Mouse (Mus musculus): ENCODE measurements around the gene Dhx9. TPM values are rescaled to one million over a fixed set of nuclear protein-coding genes. Genes with fewer than 3 reads are reported as not detected.
"Not testable (repeated sequence)": the region's sequence is repeated elsewhere in the genome, so short reads cannot be mapped to it uniquely, and the experiment has no call there.

Dhx9 gene
- polyA plus RNA-seq, 1 experiment, result 1.9 TPM

- Histone ChIP-seq H3K4me3 (replicated peaks) (no peak overlapping the region), H3K9me3 (ENCODE audit: control insufficient read depth, low read length) (no peaks in the 10 kb centered on the region), H3K36me3 (ENCODE audit: control insufficient read depth) (peaks cover 10% of the 10 kb centered on the region), H3K4me1 (ENCODE audit: control insufficient read depth) (peaks cover 35% of the 10 kb centered on the region), H3K27me3 (ENCODE audit: control insufficient read depth) (no peaks in the 10 kb centered on the region)
- no peak for TF ChIP-seq TAL1 (IDR thresholded peaks at IDR 0.05; ENCODE audit: low read length)
- no peak for TF ChIP-seq GATA1 (IDR thresholded peaks at IDR 0.05; ENCODE audit: low read length)
Observed at GRCm38 (mm10) chr1:153489540-153489939, 2.1 kb upstream of the Dhx9 start.

DNA sequence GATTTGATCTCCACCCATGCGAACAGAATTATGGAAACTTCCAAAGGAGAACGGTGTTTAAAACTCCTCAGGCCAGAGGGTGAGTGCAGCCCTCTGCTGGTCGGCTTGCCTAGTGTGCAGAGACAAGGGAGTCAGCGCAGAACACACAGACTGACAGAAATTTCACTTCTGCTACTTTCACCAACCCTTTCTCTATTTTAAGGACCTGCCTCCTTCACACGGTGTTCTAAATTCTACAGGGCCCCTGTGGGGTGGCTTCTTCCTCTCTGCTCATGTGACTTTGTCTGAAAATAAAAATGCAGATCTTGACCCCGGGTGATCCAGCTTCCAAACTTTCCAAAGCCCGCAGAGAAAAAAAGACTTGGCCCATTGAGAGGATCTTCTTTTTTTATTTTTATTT is 1.7 kb upstream of the Dhx9 start:
- TF ChIP-seq TAL1 (IDR thresholded peaks at IDR 0.05; ENCODE audit: low read length), result no peak
- TF ChIP-seq GATA1 (IDR thresholded peaks at IDR 0.05; ENCODE audit: low read length), result no peak

GRCm38 (mm10) chr1:153486767-153487499 is 527 bp downstream of the Dhx9 start:
- TF ChIP-seq GATA1 (IDR thresholded peaks at IDR 0.05; ENCODE audit: low read length) (no peak), TAL1 (IDR thresholded peaks at IDR 0.05; ENCODE audit: low read length) (no peak)
- H3K27me3 ChIP-seq (ENCODE audit: control insufficient read depth), result no peaks in the 10 kb centered on the region
- no peaks in the 10 kb centered on the region for H3K9me3 ChIP-seq (ENCODE audit: control insufficient read depth, low read length)
- H3K4me1 ChIP-seq (ENCODE audit: control insufficient read depth), result peaks cover 41% of the 10 kb centered on the region
- H3K36me3 ChIP-seq (ENCODE audit: control insufficient read depth), result peaks cover 36% of the 10 kb centered on the region
- peak overlapping the region; percentile 99 for H3K4me3 ChIP-seq (replicated peaks)

More for the DNA sequence above, 1.7 kb upstream of the Dhx9 start:
- Histone ChIP-seq H3K27me3 (ENCODE audit: control insufficient read depth) (no peaks in the 10 kb centered on the region), H3K4me1 (ENCODE audit: control insufficient read depth) (peaks cover 38% of the 10 kb centered on the region), H3K36me3 (ENCODE audit: control insufficient read depth) (peaks cover 14% of the 10 kb centered on the region), H3K9me3 (ENCODE audit: control insufficient read depth, low read length) (no peaks in the 10 kb centered on the region), H3K4me3 (replicated peaks) (no peak overlapping the region)

GRCm38 (mm10) chr1:153486120-153486519 is 1.3 kb downstream of the Dhx9 start:
- H3K4me1 ChIP-seq (ENCODE audit: control insufficient read depth), result peaks cover 41% of the 10 kb centered on the region
- peak overlapping the region; percentile 99 for H3K4me3 ChIP-seq (replicated peaks)
- H3K9me3 ChIP-seq (ENCODE audit: control insufficient read depth, low read length); H3K27me3 ChIP-seq (ENCODE audit: control insufficient read depth): not testable (repeated sequence)
- H3K36me3 ChIP-seq (ENCODE audit: control insufficient read depth), result peaks cover 44% of the 10 kb centered on the region

DNA sequence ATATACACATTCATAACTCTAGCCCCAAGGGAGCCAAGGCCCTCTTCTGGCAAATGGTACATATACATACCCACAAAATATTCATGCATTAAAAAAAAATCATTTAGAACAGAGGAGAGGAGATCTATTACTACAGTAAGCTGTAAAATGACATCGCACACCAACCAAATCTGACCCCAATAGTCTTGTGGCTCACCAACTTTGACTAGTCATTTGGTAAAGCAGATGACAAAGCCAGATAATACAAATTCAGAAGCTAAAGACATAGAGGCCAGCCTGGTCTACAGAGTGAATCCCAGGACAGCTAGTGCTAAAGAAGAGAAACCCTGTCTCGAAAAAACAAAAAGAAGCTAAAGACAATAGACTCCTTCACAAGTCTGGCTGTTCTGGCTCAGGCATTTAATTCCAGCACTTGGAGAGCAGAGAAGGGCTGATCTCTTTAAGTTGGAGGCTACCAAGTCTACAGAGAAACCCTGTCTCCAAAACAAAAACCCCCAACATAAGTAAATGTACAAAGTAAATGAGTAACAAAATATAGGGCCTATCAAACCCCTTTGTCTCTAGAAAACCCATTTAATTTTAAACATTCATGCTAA is 2.2 kb downstream of the Dhx9 start:
- TF ChIP-seq TAL1 (IDR thresholded peaks at IDR 0.05; ENCODE audit: low read length), result no peak
- no peak for TF ChIP-seq GATA1 (IDR thresholded peaks at IDR 0.05; ENCODE audit: low read length)
- Histone ChIP-seq H3K4me3 (replicated peaks) (peak overlapping the region; percentile 99), H3K4me1 (ENCODE audit: control insufficient read depth) (peaks cover 43% of the 10 kb centered on the region)

GRCm38 (mm10) chr1:153481025-153481412 is 6.4 kb downstream of the Dhx9 start:
- no peaks in the 10 kb centered on the region for H3K27me3 ChIP-seq (ENCODE audit: control insufficient read depth)
- TF ChIP-seq GATA1 (IDR thresholded peaks at IDR 0.05; ENCODE audit: low read length), result no peak
- no peak for TF ChIP-seq TAL1 (IDR thresholded peaks at IDR 0.05; ENCODE audit: low read length)
- no peaks in the 10 kb centered on the region for H3K9me3 ChIP-seq (ENCODE audit: control insufficient read depth, low read length)
- peaks cover 22% of the 10 kb centered on the region for H3K4me1 ChIP-seq (ENCODE audit: control insufficient read depth)
- H3K36me3 ChIP-seq (ENCODE audit: control insufficient read depth), result peaks cover 93% of the 10 kb centered on the region
- no peak overlapping the region for H3K4me3 ChIP-seq (replicated peaks)

More for the DNA sequence above, 2.2 kb downstream of the Dhx9 start:
- Histone ChIP-seq H3K27me3 (ENCODE audit: control insufficient read depth) (no peaks in the 10 kb centered on the region), H3K9me3 (ENCODE audit: control insufficient read depth, low read length) (no peaks in the 10 kb centered on the region), H3K36me3 (ENCODE audit: control insufficient read depth) (peaks cover 52% of the 10 kb centered on the region)

- Histone ChIP-seq H3K4me3 (replicated peaks) (no peak overlapping the region), H3K27me3 (ENCODE audit: control insufficient read depth) (no peaks in the 10 kb centered on the region), H3K4me1 (ENCODE audit: control insufficient read depth) (peaks cover 17% of the 10 kb centered on the region), H3K36me3 (ENCODE audit: control insufficient read depth) (peaks cover 98% of the 10 kb centered on the region), H3K9me3 (ENCODE audit: control insufficient read depth, low read length) (no peaks in the 10 kb centered on the region)
- TF ChIP-seq TAL1 (IDR thresholded peaks at IDR 0.05; ENCODE audit: low read length) (no peak), GATA1 (IDR thresholded peaks at IDR 0.05; ENCODE audit: low read length) (no peak)
Observed at GRCm38 (mm10) chr1:153480386-153481024, 7.0 kb downstream of the Dhx9 start.

GRCm38 (mm10) chr1:153479296-153479695 is 8.2 kb downstream of the Dhx9 start:
- Histone ChIP-seq H3K27me3 (ENCODE audit: control insufficient read depth) (no peaks in the 10 kb centered on the region), H3K36me3 (ENCODE audit: control insufficient read depth) (peaks cover 100% of the 10 kb centered on the region), H3K4me1 (ENCODE audit: control insufficient read depth) (peaks cover 5% of the 10 kb centered on the region), H3K4me3 (replicated peaks) (no peak overlapping the region), H3K9me3 (ENCODE audit: control insufficient read depth, low read length) (no peaks in the 10 kb centered on the region)
- TF ChIP-seq TAL1 (IDR thresholded peaks at IDR 0.05; ENCODE audit: low read length), result no peak
- no peak for TF ChIP-seq GATA1 (IDR thresholded peaks at IDR 0.05; ENCODE audit: low read length)

DNA sequence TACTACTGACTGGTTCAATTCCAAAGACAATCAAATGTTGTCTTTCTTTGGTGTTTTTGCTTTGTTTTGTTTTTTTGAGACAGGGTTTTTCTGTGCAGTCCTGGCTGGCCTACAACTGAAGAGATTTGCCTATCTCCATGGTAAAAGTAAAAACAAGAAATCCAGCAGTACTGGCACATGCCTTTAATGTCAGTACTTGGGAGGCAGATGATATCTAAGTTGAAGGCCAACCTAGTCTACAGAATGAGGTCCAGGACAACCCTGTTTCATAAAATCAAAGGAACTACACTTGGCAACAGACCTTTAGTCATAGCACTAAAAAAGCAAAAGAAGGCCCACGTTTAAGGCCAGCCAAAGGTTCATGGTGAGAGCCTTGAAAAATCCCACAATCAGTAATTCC is 25.7 kb downstream of the Dhx9 start:
- peaks cover 100% of the 10 kb centered on the region for H3K36me3 ChIP-seq (ENCODE audit: control insufficient read depth)
- no peak for TF ChIP-seq TAL1 (IDR thresholded peaks at IDR 0.05; ENCODE audit: low read length)
- TF ChIP-seq GATA1 (IDR thresholded peaks at IDR 0.05; ENCODE audit: low read length), result no peak
- H3K27me3 ChIP-seq (ENCODE audit: control insufficient read depth), result no peaks in the 10 kb centered on the region
- H3K9me3 ChIP-seq (ENCODE audit: control insufficient read depth, low read length), result no peaks in the 10 kb centered on the region
- H3K4me1 ChIP-seq (ENCODE audit: control insufficient read depth), result no peaks in the 10 kb centered on the region
- no peak overlapping the region for H3K4me3 ChIP-seq (replicated peaks)

Data from erythroblast, embryonic 14.5 days (primary cell).